Mouse (Mus musculus) kidney, embryonic 14.5 days (tissue): ENCODE measurements around the gene Miga1. TPM values are rescaled to one million over a fixed set of nuclear protein-coding genes. Genes with fewer than 3 reads are reported as not detected.
A peak's percentile ranks its signal among the peaks of the same experiment; 100 is the strongest.

ENCODE experiments used
- ATAC-seq: fragments of 200-750 bp; cut with Nextera tagmentation; 2 replicates; pipeline ENCODE4 v1.8.0; 2017; ENCODE audit warnings: moderate number of reproducible peaks, mild to moderate bottlenecking, moderate TSS enrichment, moderate library complexity; ENCODE audit not compliant: low FRiP score, low TSS enrichment
- H3K27ac ChIP-seq: fragments of 300-500 bp; sonication (generic); 2 replicates; pipeline ENCODE4 v1.5.1; 2014; ENCODE audit warnings: low read depth, mild to moderate bottlenecking, low read length, moderate library complexity, mixed read lengths
- H3K27me3 ChIP-seq: fragments of 300-500 bp; sonication (generic); 2 replicates; pipeline ENCODE4 v1.6.1; 2014; ENCODE audit warnings: mild to moderate bottlenecking, low read length; ENCODE audit not compliant: control insufficient read depth, insufficient read depth
- H3K36me3 ChIP-seq: fragments of 300-500 bp; sonication (generic); 2 replicates; pipeline ENCODE4 v1.6.1; 2014; ENCODE audit warnings: low read length, mixed read lengths; ENCODE audit not compliant: control insufficient read depth, insufficient read depth
- H3K4me1 ChIP-seq: fragments of 300-500 bp; sonication (generic); 2 replicates; pipeline ENCODE4 v1.6.1; 2014; ENCODE audit warnings: low read length, mixed read lengths; ENCODE audit not compliant: control insufficient read depth, insufficient read depth
- H3K4me2 ChIP-seq: fragments of 300-500 bp; sonication (generic); replicated peaks from 2 replicates; pipeline ENCODE4 v1.6.1; 2014; ENCODE audit warnings: low read depth, mild to moderate bottlenecking, low read length
- H3K4me3 ChIP-seq: fragments of 300-500 bp; sonication (generic); 2 replicates; pipeline ENCODE4 v1.5.1; 2014; ENCODE audit warnings: mild to moderate bottlenecking, low read length
- H3K9ac ChIP-seq: fragments of 300-500 bp; sonication (generic); 2 replicates; pipeline ENCODE4 v1.6.1; 2014; ENCODE audit warnings: low read depth, mild to moderate bottlenecking, low read length, moderate library complexity
- H3K9me3 ChIP-seq: fragments of 300-500 bp; sonication (generic); 2 replicates; pipeline ENCODE4 v1.6.1; 2016; ENCODE audit warnings: low read length; ENCODE audit not compliant: control insufficient read depth
- WGBS: fragments of 180-500 bp; shearing (Covaris S2); extraction: QIAGEN DNeasy Blood & Tissue Kit; methylation state at CpG from one replicate; pipeline ENCODE4 v1.1.7; 2014; 5-methylcytosine and 5-hydroxymethylcytosine counted together
- polyA plus RNA-seq: library from polyadenylated mRNA; unstranded; fragments of >200 nt; fragmentation: Nextera tagmentation; extraction: Ambion mirVana; gene quantifications from 2 replicates; pipeline ENCODE4 v1.2.1, GENCODE M21; 2014

The Miga1 gene
- polyA plus RNA-seq, 1 experiment from 2014 or later, result 23.7 TPM

DNA sequence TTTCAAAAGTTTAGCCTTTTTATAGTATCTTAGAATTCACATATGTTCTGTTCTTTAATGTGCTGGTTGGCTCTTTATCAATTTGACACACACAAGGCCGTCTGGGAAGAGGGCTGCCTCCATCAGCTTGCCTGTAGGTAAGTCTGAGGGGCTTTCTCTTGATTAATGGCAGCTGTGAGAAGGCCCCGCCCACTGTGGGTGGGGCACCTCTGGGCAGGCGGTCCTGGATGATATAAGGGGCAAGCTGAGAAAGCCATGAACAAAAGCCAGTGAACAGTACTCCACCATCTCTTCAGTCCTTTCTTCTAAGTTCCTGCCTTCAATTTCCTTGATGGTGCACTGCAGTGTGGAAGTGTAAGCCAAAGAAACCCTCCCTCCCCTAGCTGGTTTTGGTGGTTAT lies 58.1 kb downstream of the Miga1 start:
- no peak for ATAC-seq
- no peak overlapping the region for H3K4me2 ChIP-seq
- H3K27ac ChIP-seq, result no peak overlapping the region
- no peak overlapping the region for H3K9ac ChIP-seq
- no peaks in the 10 kb centered on the region for H3K9me3 ChIP-seq
- WGBS, result 36% methylated on average over 3 of the region's 3 CpGs
- H3K4me1 ChIP-seq, result no peaks in the 10 kb centered on the region
- H3K27me3 ChIP-seq, result no peaks in the 10 kb centered on the region
- H3K4me3 ChIP-seq, result no peak overlapping the region
- H3K36me3 ChIP-seq, result peaks cover 19% of the 10 kb centered on the region; the same call in 1 of the 2 replicates

DNA sequence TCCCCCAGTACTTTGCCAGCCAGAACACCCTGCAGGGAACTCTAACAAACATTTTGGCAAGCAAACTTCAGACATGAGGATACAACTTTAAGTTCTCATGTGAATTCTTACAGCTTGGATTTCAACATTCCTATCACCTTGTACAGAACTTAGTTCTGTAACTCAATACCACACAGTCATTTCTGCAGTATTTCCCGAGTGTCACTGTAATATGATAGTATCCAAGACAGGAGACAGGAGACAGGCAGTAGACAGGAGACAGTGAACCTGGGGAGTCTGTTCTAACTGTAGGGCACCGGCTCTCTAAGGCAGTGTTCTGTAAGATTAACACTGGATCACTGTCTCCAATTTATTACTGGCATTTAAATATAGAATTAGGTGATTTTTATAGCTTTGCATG lies 61.8 kb downstream of the Miga1 start:
- no peak for ATAC-seq
- Histone ChIP-seq H3K4me3 (no peak overlapping the region), H3K4me1 (no peaks in the 10 kb centered on the region), H3K9ac (no peak overlapping the region), H3K4me2 (no peak overlapping the region), H3K9me3 (no peaks in the 10 kb centered on the region), H3K36me3 (peaks cover 14% of the 10 kb centered on the region; the same call in 1 of the 2 replicates), H3K27ac (no peak overlapping the region), H3K27me3 (no peaks in the 10 kb centered on the region)
- 22% methylated on average over 2 of the region's 2 CpGs for WGBS

DNA sequence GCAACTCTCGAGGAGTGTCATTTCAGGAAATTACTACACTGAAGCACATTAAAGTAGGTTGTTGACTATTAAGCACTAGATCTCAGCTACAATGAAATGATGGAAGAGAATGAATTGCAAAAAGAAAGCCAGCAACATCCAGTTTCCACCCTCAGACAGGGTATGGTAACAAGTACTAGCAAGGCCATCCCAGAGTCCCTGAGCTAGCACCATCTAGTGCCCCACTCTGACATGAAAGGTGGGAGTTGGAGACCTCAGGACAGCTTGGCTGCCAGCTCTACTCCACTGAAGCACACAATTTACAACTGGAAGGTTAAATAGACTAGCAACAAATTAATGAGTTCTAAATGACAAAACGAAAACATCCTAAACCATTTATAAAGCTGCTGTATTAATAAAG lies 62.3 kb downstream of the Miga1 start:
- H3K36me3 ChIP-seq, result peaks cover 12% of the 10 kb centered on the region; the same call in 1 of the 2 replicates
- no peak overlapping the region for H3K9ac ChIP-seq
- no peaks in the 10 kb centered on the region for H3K27me3 ChIP-seq
- no peak overlapping the region for H3K4me3 ChIP-seq
- ATAC-seq, result peak; percentile 69
- no peaks in the 10 kb centered on the region for H3K9me3 ChIP-seq
- WGBS, result 53% methylated on average over 2 of the region's 2 CpGs
- no peak overlapping the region for H3K4me2 ChIP-seq
- no peaks in the 10 kb centered on the region for H3K4me1 ChIP-seq
- H3K27ac ChIP-seq, result no peak overlapping the region

DNA sequence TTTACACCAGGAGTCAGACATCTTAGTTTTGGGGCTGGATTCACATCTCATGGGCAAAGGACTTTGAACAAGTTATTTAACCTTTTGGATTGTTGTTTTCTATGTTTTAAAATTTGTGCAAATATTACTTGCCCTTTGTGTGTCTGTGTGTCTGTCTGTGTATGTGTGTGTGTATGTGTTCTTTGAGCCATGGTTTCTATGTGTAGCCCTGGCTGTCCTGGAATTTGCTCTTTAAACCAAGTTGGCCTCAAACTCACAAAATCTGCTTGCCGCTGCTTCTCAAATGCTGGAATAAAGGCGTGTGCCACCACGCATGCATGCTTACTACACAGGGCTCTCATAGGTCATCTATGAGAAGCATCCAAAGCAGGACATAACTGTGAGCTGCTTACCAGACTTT lies 63.3 kb downstream of the Miga1 start:
- Histone ChIP-seq H3K9ac (no peak overlapping the region), H3K9me3 (no peaks in the 10 kb centered on the region), H3K27ac (no peak overlapping the region), H3K36me3 (peaks cover 6% of the 10 kb centered on the region; the same call in 1 of the 2 replicates), H3K4me2 (no peak overlapping the region), H3K4me3 (no peak overlapping the region), H3K27me3 (no peaks in the 10 kb centered on the region), H3K4me1 (no peaks in the 10 kb centered on the region)
- 96% methylated on average over 3 of the region's 3 CpGs for WGBS
- no peak for ATAC-seq

DNA sequence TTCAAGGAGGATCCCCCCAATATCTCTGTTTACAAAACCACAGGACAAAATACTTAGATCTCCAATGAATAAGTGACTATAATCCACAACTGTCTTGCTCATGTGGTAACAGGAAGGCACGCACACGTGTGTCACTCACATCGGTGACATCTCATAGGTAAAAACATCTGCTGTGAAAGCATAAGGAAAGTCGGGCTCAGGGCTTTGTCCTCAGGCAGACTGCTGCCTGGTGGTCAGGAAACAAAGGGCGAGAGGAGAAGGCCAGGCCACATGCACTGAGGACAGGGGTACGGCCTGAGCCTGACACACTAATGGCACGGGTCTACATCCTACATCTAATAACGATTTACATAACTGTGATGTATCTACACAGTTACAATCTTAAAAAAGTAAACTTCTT lies 65.2 kb downstream of the Miga1 start:
- Histone ChIP-seq H3K9me3 (no peaks in the 10 kb centered on the region), H3K9ac (no peak overlapping the region), H3K4me3 (no peak overlapping the region), H3K27ac (no peak overlapping the region), H3K4me1 (no peaks in the 10 kb centered on the region), H3K36me3 (peaks cover 6% of the 10 kb centered on the region; the same call in 1 of the 2 replicates), H3K4me2 (no peak overlapping the region), H3K27me3 (no peaks in the 10 kb centered on the region)
- ATAC-seq, result no peak
- WGBS, result 87% methylated on average over 8 of the region's 8 CpGs

DNA sequence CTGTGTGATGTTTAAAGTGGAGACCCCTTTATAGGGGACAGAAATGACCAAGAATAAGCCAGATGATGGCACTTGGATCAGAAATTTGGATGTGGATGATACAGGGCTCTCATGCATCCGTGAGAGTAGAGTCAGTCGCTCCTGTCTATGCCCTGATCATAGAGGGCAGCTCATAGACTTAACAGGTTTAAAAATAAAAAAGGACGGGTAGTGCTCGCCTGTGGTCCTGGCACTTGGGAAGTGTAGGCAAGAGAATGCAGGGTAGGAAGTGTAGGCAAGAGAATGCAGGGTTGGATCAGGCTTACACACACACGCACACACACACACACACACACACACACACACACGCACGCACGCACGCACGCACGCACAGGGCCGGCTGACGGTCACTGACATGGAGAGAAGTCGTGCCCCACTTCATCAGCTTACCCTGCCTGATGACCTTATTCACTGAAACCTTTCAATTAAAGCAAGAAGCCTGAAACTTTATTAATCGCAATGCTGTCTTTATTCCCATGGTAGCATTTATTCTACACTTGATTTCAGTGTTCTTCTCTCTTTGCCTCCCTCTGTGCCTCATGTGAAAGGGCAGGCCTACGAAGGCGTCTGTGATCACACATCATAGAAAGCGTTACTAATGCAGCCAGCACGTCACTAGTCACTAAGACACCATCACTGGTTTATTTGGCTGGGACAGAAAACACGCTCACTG lies 67.1 kb downstream of the Miga1 start:
- H3K27me3 ChIP-seq, result no peaks in the 10 kb centered on the region
- ATAC-seq, result no peak
- no peaks in the 10 kb centered on the region for H3K4me1 ChIP-seq
- WGBS, result 81% methylated on average over 20 of the region's 20 CpGs
- peaks cover 6% of the 10 kb centered on the region; the same call in 1 of the 2 replicates for H3K36me3 ChIP-seq
- no peak overlapping the region for H3K4me2 ChIP-seq
- no peak overlapping the region for H3K4me3 ChIP-seq
- H3K9ac ChIP-seq, result no peak overlapping the region
- no peak overlapping the region for H3K27ac ChIP-seq
- H3K9me3 ChIP-seq, result no peaks in the 10 kb centered on the region

DNA sequence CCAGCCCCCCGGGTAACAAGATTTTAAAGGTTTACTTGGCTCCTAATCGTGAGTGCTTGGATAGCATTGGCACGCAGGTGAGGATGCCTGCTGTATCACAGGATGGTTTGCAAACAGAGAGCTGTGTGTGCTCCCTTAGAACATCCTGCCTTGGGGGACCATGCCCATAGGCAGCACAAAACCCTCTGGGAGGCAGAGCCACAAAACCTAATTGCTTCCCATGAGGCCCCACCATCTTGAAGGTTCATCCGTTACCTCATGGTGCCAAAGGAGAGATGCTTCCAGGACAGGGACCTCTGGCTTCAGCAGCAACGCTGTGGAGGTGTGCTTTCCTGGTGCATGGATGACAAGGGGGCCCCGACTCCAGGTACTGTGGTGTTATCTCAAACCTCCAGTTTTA lies 68.3 kb downstream of the Miga1 start:
- peaks cover 6% of the 10 kb centered on the region; the same call in 1 of the 2 replicates for H3K36me3 ChIP-seq
- no peaks in the 10 kb centered on the region; the same call in 1 of the 2 replicates for H3K27me3 ChIP-seq
- H3K9me3 ChIP-seq, result no peaks in the 10 kb centered on the region
- H3K9ac ChIP-seq, result no peak overlapping the region
- H3K4me1 ChIP-seq, result no peaks in the 10 kb centered on the region
- WGBS, result 91% methylated on average over 6 of the region's 6 CpGs
- no peak overlapping the region for H3K4me3 ChIP-seq
- H3K4me2 ChIP-seq, result no peak overlapping the region
- no peak for ATAC-seq
- no peak overlapping the region for H3K27ac ChIP-seq

DNA sequence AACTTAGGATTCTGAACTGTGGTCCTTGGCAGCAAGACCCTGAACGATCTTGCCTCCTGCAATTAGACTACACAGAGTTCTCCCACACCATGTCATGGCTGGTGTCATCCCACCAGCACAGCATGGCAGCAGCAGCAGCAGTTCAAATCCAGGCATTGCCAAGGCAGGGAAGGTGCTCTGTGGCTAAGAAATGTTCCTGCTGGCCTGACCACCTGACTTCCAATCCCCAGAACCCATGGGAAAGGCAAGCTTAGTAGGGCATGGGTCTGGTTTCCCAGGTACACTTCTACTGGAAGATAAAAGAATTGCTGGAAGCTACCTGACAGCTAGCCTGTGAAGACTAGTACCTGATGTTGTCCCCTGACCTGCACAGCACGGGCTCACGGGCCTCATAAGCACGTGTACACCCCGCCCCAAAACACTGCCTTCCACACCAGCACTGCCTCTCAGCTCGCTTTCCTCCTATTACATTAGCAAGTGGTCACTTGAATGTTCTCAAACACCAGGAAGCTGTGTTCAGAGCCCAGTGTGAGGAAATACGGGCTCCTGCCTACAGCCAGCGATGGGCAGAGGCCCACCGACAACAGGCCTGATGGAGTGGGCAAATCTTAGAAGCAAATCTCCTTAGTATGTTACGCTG lies 69.0 kb downstream of the Miga1 start:
- Histone ChIP-seq H3K4me1 (no peaks in the 10 kb centered on the region), H3K4me2 (no peak overlapping the region), H3K4me3 (no peak overlapping the region), H3K9ac (no peak overlapping the region), H3K9me3 (no peaks in the 10 kb centered on the region), H3K27me3 (peaks cover 3% of the 10 kb centered on the region; the same call in 1 of the 2 replicates), H3K36me3 (peaks cover 1% of the 10 kb centered on the region; the same call in 1 of the 2 replicates), H3K27ac (no peak overlapping the region)
- 87% methylated on average over 10 of the region's 10 CpGs for WGBS
- ATAC-seq, result no peak

DNA sequence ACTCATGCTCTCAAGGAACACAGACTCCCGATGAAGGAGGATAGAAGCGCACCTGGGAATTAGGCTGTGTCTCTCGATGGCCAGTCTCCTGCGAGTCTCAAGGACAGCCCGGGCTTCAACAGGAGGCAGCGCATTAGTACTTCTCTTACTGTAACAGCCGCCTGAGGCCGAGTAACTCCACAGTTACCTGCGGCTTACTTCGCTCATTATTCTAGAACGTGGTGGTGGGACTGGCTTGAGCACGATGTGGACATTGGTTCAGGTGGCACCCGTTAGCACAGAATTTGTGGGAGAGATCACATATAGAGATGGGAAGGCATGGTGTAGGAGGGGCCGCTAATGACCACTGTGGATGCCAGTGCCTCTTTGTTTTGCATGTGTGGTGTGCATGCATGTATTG lies 72.1 kb downstream of the Miga1 start:
- no peaks in the 10 kb centered on the region for H3K9me3 ChIP-seq
- no peak overlapping the region for H3K9ac ChIP-seq
- no peak overlapping the region for H3K4me3 ChIP-seq
- H3K36me3 ChIP-seq, result no peaks in the 10 kb centered on the region
- no peak overlapping the region for H3K4me2 ChIP-seq
- peaks cover 8% of the 10 kb centered on the region for H3K27me3 ChIP-seq
- no peak overlapping the region for H3K27ac ChIP-seq
- H3K4me1 ChIP-seq, result 0 out of 2 replicates have a peak, but pooled peaks cover 4% of the 10 kb centered on the region
- no peak for ATAC-seq
- WGBS, result 89% methylated on average over 14 of the region's 14 CpGs
